Mouse (Mus musculus) bone marrow, adult 2 months (tissue): ENCODE data around the gene Clip2.
"Not testable (repeated sequence)": the region's sequence is repeated elsewhere in the genome, so short reads cannot be mapped to it uniquely, and the experiment has no call there.

ENCODE experiments used
- CTCF ChIP-seq: fragments of 200-500 bp; IDR thresholded peaks from 2 replicates; pipeline ENCODE4 v1.5.1; 2011; ENCODE audit warnings: low read length, control low read depth; ENCODE audit not compliant: control insufficient read depth, insufficient read depth
- POLR2A ChIP-seq: fragments of 200-500 bp; IDR thresholded peaks from 2 replicates; pipeline ENCODE4 v1.6.1; 2011; ENCODE audit warnings: low read depth, mild to moderate bottlenecking, control low read depth, low read length, borderline replicate concordance; ENCODE audit not compliant: control insufficient read depth

DNA sequence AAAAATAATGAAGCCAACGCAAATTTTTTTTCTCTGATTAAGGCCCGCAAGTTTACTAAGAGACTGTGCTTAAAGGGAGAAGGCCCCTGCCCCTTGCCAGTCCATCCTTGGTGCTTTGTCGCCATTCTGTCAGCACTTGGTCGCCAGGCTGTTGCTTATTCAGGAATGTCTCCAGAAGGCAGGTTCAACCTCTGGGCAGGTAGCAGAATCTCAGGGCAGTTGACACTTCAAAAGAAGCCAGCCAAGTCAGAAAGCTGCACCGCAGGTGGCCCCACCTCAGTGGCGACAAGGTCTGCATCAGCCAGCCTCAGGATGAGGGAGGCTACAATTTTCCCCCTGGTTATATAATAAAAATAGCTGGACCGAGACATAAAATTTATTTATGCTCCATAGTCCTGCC lies 76.5 kb downstream of the Clip2 start:
- not testable (repeated sequence) for TF ChIP-seq POLR2A, CTCF
